Mouse (Mus musculus) embryonic facial prominence, embryonic 13.5 days (tissue): ENCODE measurements around the gene Gm9639. TPM values are rescaled to one million over a fixed set of nuclear protein-coding genes. Genes with fewer than 3 reads are reported as not detected.
"Not testable (repeated sequence)": the region's sequence is repeated elsewhere in the genome, so short reads cannot be mapped to it uniquely, and the experiment has no call there.

Source experiments
- ATAC-seq: fragments of 200-750 bp; cut with Nextera tagmentation; 2 replicates; pipeline ENCODE4 v1.8.0; 2017; ENCODE audit warnings: low read depth; ENCODE audit not compliant: insufficient number of reproducible peaks, insufficient read depth, low FRiP score, low TSS enrichment
- H3K27ac ChIP-seq: fragments of 300-500 bp; sonication (generic); 2 replicates; pipeline ENCODE4 v1.5.1; 2015; ENCODE audit warnings: moderate library complexity, mild to moderate bottlenecking, inconsistent platforms
- H3K27me3 ChIP-seq: fragments of 300-500 bp; sonication (generic); 2 replicates; pipeline ENCODE4 v1.6.1; 2015; ENCODE audit warnings: mild to moderate bottlenecking, inconsistent platforms
- H3K36me3 ChIP-seq: fragments of 300-500 bp; sonication (generic); 2 replicates; pipeline ENCODE4 v1.6.1; 2015; ENCODE audit warnings: mild to moderate bottlenecking, inconsistent platforms
- H3K4me1 ChIP-seq: fragments of 300-500 bp; sonication (generic); 2 replicates; pipeline ENCODE4 v1.6.1; 2015; ENCODE audit warnings: inconsistent platforms
- H3K4me2 ChIP-seq: fragments of 300-500 bp; sonication (generic); 2 replicates; pipeline ENCODE4 v1.6.1; 2015; ENCODE audit warnings: moderate library complexity, mild to moderate bottlenecking, inconsistent platforms
- H3K4me3 ChIP-seq: fragments of 300-500 bp; sonication (generic); 2 replicates; pipeline ENCODE4 v1.5.1; 2015; ENCODE audit warnings: mild to moderate bottlenecking, inconsistent platforms
- H3K9ac ChIP-seq: fragments of 300-500 bp; sonication (generic); 2 replicates; pipeline ENCODE4 v1.6.1; 2015; ENCODE audit warnings: mild to moderate bottlenecking, inconsistent platforms
- H3K9me3 ChIP-seq: fragments of 300-500 bp; sonication (generic); 2 replicates; pipeline ENCODE4 v1.6.1; 2016; ENCODE audit warnings: inconsistent platforms
- WGBS: fragments of 180-500 bp; shearing (Covaris S2); methylation state at CpG from one replicate; pipeline ENCODE4 v1.1.7; 2015; ENCODE audit warnings: mixed read lengths; 5-methylcytosine and 5-hydroxymethylcytosine counted together
- polyA plus RNA-seq: library from polyadenylated mRNA; unstranded; fragments of >200 nt; fragmentation: Nextera tagmentation; extraction: Ambion mirVana; gene quantifications from 2 replicates; pipeline ENCODE4 v1.2.1, GENCODE M21; 2015

The Gm9639 gene
- polyA plus RNA-seq, 1 experiment from 2014 or later, result not detected

DNA sequence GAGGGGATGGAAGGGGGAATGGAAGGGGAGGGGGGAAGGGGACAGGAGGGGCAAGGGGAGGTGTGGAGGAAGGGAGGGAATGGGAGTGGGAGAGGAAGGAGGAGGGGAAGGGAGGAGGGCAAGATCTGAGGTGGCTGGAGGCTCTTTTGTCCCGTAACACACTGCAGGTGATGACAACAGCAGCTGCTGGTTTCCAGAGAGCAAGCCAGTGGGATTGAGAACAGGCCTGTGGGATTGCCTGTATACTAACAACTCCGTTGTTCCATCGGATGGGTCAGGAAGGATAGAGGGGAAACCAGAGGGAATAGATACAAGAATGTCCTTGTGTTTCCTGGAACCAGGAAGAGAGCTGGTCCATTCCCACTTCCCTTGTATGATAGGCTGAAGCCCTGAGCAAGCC is 2.8 kb upstream of the Gm9639 start:
- Histone ChIP-seq H3K27ac (no peak overlapping the region), H3K4me1 (no peaks in the 10 kb centered on the region), H3K36me3 (no peaks in the 10 kb centered on the region), H3K4me2 (no peak overlapping the region), H3K9ac (no peak overlapping the region), H3K9me3 (no peaks in the 10 kb centered on the region), H3K27me3 (no peaks in the 10 kb centered on the region), H3K4me3 (no peak overlapping the region)
- WGBS, result 13% methylated on average over 3 of the region's 3 CpGs
- ATAC-seq, result no peak

DNA sequence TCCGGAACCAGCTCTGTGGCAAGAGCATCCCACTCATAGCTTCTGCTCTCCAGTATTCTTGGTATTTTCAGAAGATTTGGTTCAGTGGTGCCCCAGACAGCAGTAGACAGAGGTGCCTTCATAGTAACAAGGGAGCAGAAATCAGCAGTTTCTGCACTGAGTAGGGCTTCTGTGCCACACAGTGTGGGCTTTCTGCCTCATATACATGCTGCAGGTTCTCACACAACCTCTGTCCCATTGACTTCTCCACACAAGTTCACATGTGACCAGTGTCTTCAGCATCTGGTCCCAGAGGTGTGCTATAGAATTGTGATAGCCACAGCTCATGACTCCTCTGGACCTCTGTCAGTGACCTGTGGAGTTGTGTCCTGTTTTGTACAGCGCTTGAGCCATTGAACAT is 6.3 kb downstream of the Gm9639 start:
- Histone ChIP-seq H3K36me3 (no peaks in the 10 kb centered on the region), H3K4me3 (no peak overlapping the region), H3K9me3 (no peaks in the 10 kb centered on the region), H3K4me2 (no peak overlapping the region), H3K9ac (no peak overlapping the region), H3K27ac (no peak overlapping the region), H3K4me1 (no peaks in the 10 kb centered on the region), H3K27me3 (no peaks in the 10 kb centered on the region)
- 79% methylated on average over 2 of the region's 2 CpGs for WGBS
- no peak for ATAC-seq

DNA sequence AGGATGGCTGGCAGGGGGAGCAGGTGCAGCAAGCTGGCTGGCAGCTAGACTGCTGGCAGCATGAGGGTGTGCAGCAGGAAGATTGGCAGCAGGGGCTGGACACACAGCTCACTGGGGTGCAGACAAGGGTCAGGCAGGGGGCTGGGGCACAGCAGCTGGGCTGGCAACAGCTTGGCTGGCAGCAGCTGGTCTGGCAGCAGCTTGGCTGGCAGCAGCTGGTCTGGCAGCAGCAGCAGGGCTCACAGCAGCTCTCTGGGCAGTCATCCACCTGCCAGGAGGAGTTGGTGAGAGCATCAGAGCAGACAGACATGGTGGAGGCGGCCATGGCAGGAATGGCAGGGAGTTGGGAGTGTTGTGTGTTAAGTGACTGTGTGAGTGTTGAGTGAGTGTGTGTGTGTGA is 7.0 kb downstream of the Gm9639 start, which contains the start of gene Gm7137:
Gene Gm7137 (minus strand): TSS at position 325 of the 400 bp plus-strand sequence.
- not testable (repeated sequence) for H3K9ac ChIP-seq, H3K27ac ChIP-seq, H3K36me3 ChIP-seq, H3K4me2 ChIP-seq, H3K4me3 ChIP-seq, H3K9me3 ChIP-seq, ATAC-seq, H3K27me3 ChIP-seq, H3K4me1 ChIP-seq
- WGBS, result 50% methylated on average over 1 of the region's 1 CpGs

DNA sequence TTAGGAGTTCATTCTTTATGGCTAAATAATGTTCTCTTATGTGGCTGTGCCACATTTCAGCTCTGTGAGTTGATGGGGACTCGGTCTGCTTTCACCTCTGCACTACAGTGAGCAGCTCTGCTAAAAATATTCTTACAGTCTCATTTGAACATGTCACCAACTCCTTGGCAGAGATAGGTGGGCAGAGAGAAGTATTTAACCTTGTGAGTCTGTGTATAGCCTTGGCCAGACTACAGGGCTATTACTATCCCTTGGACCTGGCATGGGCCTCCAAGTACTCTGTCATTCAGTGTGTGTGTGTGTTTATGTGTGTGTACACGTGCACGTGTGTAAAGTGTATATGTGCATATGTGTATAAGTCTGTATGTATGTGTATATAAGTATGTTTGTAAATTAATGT is 11.5 kb downstream of the Gm9639 start:
- not testable (repeated sequence) for H3K27ac ChIP-seq, H3K4me2 ChIP-seq, H3K27me3 ChIP-seq, H3K9ac ChIP-seq, ATAC-seq, H3K4me1 ChIP-seq, H3K36me3 ChIP-seq, H3K9me3 ChIP-seq, H3K4me3 ChIP-seq
- 78% methylated on average over 3 of the region's 3 CpGs for WGBS

DNA sequence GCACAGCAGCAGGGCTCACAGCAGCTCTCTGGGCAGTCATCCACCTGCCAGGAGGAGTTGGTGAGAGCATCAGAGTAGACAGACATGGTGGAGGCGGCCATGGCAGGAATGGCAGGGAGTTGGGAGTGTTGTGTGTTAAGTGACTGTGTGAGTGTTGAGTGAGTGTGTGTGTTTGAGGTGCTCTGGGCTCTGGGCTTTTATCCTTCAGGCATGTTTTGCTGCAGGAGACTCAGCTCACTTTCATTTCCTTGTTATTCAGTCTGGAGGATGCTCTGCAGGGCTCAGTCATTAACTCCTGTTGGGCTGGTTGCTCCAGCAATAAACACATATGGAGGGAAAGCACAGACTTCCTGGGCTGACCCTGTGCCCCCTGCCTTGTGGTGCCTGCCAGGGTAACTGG is 12.4 kb downstream of the Gm9639 start, which contains the start of gene Gm3250:
Gene Gm3250 (minus strand): TSS at position 101 of the 400 bp plus-strand sequence.
- not testable (repeated sequence) for H3K4me2 ChIP-seq, H3K4me1 ChIP-seq, H3K4me3 ChIP-seq, H3K9me3 ChIP-seq, H3K36me3 ChIP-seq, H3K27me3 ChIP-seq, H3K9ac ChIP-seq, H3K27ac ChIP-seq, ATAC-seq
- 60% methylated on average over 1 of the region's 1 CpGs for WGBS

DNA sequence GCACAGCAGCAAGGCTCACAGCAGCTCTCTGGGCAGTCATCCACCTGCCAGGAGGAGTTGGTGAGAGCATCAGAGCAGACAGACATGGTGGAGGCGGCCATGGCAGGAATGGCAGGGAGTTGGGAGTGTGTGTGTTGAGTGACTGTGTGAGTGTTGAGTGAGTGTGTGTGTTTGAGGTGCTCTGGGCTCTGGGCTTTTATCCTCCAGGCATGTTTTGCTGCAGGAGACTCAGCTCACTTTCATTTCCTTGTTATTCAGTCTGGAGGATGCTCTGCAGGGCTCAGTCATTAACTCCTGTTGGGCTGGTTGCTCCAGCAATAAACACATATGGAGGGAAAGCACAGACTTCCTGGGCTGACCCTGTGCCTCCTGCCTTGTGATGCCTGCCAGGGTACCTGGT is 18.0 kb downstream of the Gm9639 start, which contains the start of gene Gm7138:
Gene Gm7138 (minus strand): TSS at position 101 of the 400 bp plus-strand sequence.
- H3K4me3 ChIP-seq, H3K27ac ChIP-seq, H3K9ac ChIP-seq, ATAC-seq, H3K36me3 ChIP-seq, H3K9me3 ChIP-seq, H3K4me1 ChIP-seq, H3K4me2 ChIP-seq, H3K27me3 ChIP-seq: not testable (repeated sequence)
- 47% methylated on average over 1 of the region's 1 CpGs for WGBS

DNA sequence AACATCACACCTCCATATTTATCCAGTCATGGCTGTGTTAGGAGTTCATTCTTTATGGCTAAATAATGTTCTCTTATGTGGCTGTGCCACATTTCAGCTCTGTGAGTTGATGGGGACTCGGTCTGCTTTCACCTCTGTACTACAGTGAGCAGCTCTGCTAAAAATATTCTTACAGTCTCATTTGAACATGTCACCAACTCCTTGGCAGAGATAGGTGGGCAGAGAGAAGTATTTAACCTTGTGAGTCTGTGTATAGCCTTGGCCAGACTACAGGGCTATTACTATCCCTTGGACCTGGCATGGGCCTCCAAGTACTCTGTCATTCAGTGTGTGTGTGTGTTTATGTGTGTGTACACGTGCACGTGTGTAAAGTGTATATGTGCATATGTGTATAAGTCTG is 22.7 kb downstream of the Gm9639 start:
- WGBS, result 87% methylated on average over 3 of the region's 3 CpGs
- not testable (repeated sequence) for H3K9ac ChIP-seq, H3K36me3 ChIP-seq, H3K27ac ChIP-seq, H3K4me1 ChIP-seq, ATAC-seq, H3K4me3 ChIP-seq, H3K4me2 ChIP-seq, H3K27me3 ChIP-seq, H3K9me3 ChIP-seq

DNA sequence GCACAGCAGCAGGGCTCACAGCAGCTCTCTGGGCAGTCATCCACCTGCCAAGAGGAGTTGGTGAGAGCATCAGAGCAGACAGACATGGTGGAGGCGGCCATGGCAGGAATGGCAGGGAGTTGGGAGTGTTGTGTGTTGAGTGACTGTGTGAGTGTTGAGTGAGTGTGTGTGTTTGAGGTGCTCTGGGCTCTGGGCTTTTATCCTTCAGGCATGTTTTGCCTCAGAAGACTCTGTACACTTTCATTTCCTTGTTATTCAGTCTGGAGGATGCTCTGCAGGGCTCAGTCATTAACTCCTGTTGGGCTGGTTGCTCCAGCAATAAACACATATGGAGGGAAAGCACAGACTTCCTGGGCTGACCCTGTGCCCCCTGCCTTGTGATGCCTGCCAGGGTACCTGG is 23.7 kb downstream of the Gm9639 start, which contains the start of gene Gm3238:
Gene Gm3238 (minus strand): TSS at position 101 of the 400 bp plus-strand sequence.
- H3K4me3 ChIP-seq, H3K4me1 ChIP-seq: not testable (repeated sequence)
- 70% methylated on average over 1 of the region's 1 CpGs for WGBS

DNA sequence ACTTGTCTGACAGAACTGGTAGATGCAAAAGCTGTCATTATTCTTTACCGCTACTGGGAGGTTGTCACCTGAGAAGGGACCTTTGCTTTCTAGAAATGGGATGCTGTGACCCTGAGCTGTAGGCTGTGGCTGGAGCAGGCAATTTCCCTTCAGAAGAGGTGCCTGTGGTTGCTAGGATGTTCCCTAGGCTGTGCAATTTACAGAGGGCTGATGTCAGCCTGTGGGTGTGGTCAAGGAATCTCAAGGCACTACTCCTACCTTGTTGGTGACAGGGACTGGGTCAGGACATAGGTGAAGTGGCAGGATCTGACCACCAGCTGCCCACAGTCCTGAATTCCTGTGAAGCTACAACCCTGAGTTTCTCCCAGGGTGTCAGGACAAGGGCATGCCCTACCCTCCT is 25.1 kb downstream of the Gm9639 start:
- Histone ChIP-seq H3K4me3 (no peak overlapping the region), H3K9me3 (no peaks in the 10 kb centered on the region), H3K9ac (no peak overlapping the region), H3K4me2 (no peak overlapping the region), H3K36me3 (no peaks in the 10 kb centered on the region), H3K27me3 (no peaks in the 10 kb centered on the region), H3K27ac (no peak overlapping the region), H3K4me1 (no peaks in the 10 kb centered on the region)
- ATAC-seq, result no peak
- 65% methylated on average over 1 of the region's 1 CpGs for WGBS

More for the DNA sequence above, 23.7 kb downstream of the Gm9639 start, which contains the start of gene Gm3238:
- H3K9ac ChIP-seq, H3K27ac ChIP-seq, H3K27me3 ChIP-seq, ATAC-seq, H3K9me3 ChIP-seq, H3K4me2 ChIP-seq, H3K36me3 ChIP-seq: not testable (repeated sequence)

DNA sequence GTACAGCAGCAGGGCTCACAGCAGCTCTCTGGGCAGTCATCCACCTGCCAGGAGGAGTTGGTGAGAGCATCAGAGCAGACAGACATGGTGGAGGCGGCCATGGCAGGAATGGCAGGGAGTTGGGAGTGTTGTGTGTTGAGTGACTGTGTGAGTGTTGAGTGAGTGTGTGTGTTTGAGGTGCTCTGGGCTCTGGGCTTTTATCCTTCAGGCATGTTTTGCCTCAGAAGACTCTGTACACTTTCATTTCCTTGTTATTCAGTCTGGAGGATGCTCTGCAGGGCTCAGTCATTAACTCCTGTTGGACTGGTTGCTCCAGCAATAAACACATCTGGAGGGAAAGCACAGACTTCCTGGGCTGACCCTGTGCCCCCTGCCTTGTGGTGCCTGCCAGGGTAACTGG is 35.3 kb downstream of the Gm9639 start, which contains the start of gene Gm3233:
Gene Gm3233 (minus strand): TSS at position 101 of the 400 bp plus-strand sequence.
- H3K27me3 ChIP-seq, ATAC-seq, H3K4me2 ChIP-seq, H3K27ac ChIP-seq, H3K9ac ChIP-seq, H3K9me3 ChIP-seq, H3K36me3 ChIP-seq, H3K4me1 ChIP-seq, H3K4me3 ChIP-seq: not testable (repeated sequence)
- 80% methylated on average over 1 of the region's 1 CpGs for WGBS

DNA sequence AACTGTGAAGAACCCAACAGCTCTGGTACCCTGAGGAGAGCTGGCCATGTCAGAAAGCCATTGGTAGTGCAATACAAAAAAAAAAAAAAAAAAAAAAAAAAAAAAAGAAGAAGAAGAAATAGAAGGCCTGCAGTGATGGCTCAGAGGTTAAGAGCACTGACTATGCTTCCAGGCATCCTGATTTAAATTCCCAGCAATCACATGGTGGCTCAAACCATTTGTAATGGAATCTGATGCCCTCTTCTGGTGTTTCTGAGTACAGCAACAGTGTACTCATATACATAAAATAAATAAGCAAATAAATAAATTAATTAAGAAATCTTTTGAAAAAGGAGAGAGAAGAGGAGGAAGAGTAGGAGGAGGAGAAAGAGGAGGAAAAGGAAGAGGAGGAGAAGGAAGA is 41.4 kb downstream of the Gm9639 start:
- H3K4me2 ChIP-seq, result no peak overlapping the region
- no peaks in the 10 kb centered on the region for H3K9me3 ChIP-seq
- H3K9ac ChIP-seq, result no peak overlapping the region
- H3K4me1 ChIP-seq, result no peaks in the 10 kb centered on the region
- ATAC-seq, result no peak
- no peak overlapping the region for H3K27ac ChIP-seq
- no peaks in the 10 kb centered on the region for H3K27me3 ChIP-seq
- no peaks in the 10 kb centered on the region for H3K36me3 ChIP-seq
- H3K4me3 ChIP-seq, result no peak overlapping the region

DNA sequence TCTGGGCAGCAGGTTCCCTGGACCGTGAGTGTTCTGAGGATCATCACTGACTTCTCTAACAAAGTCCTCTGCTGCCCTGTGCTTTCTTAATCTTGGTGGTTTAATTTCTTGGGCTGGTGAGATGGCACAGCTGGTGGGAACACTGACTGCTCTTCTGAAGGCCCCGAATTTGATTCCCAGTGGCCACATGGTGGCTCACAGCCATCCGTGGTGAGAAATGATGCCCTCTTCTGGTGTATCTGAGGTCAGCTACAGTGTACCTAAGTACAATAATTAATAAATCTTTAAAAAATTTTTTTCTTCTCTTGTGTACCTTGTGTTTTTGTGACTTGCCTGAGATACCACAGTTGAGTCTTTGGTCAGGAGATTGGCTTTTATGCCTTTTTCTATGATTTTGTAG is 42.6 kb downstream of the Gm9639 start:
- 64% methylated on average over 3 of the region's 3 CpGs for WGBS
- H3K36me3 ChIP-seq, H3K4me1 ChIP-seq: not testable (repeated sequence)

DNA sequence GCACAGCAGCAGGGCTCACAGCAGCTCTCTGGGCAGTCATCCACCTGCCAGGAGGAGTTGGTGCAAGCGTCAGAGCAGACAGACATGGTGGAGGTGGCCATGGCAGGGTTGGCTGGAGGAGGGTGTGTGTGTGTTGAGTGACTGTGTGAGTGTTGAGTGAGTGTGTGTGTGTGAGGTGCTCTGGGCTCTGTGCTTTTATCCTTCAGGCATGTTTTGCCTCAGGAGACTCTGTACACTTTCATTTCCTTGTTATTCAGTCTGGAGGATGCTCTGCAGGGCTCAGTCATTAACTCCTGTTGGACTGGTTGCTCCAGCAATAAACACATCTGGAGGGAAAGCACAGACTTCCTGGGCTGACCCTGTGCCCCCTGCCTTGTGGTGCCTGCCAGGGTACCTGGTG is 43.6 kb downstream of the Gm9639 start, which contains the start of gene Gm9736:
Gene Gm9736 (minus strand): TSS at position 101 of the 400 bp plus-strand sequence.
- not testable (repeated sequence) for H3K36me3 ChIP-seq, H3K4me2 ChIP-seq, H3K9me3 ChIP-seq, H3K27ac ChIP-seq, H3K4me1 ChIP-seq, ATAC-seq, H3K27me3 ChIP-seq, H3K9ac ChIP-seq, H3K4me3 ChIP-seq
- 61% methylated on average over 1 of the region's 1 CpGs for WGBS

More for the DNA sequence above, 42.6 kb downstream of the Gm9639 start:
- H3K9ac ChIP-seq, H3K27me3 ChIP-seq, H3K27ac ChIP-seq, H3K4me3 ChIP-seq, ATAC-seq, H3K4me2 ChIP-seq, H3K9me3 ChIP-seq: not testable (repeated sequence)
